Mouse (Mus musculus) testis, adult 2 months (tissue): ENCODE data around the gene Fyttd1.

Experiments
- CTCF ChIP-seq: fragments of 200-500 bp; IDR thresholded peaks from 2 replicates; pipeline ENCODE4 v1.5.1; 2012; ENCODE audit warnings: low read depth, mild to moderate bottlenecking, inconsistent platforms, low read length, moderate library complexity; ENCODE audit not compliant: control insufficient read depth, insufficient read depth, insufficient replicate concordance
- POLR2A ChIP-seq: fragments of 200-500 bp; IDR thresholded peaks from 2 replicates; pipeline ENCODE4 v1.6.1; 2012; ENCODE audit warnings: low read depth, mild to moderate bottlenecking, inconsistent platforms, low read length, moderate library complexity; ENCODE audit not compliant: control insufficient read depth

GRCm38 (mm10) chr16:32877343-32878156 lies at the start of gene Fyttd1, which contains the start of gene Rubcn:
- TF ChIP-seq CTCF, result no peak; the same call in 1 of the 2 replicates
- peak; percentile 99 for TF ChIP-seq POLR2A
